Mouse (Mus musculus): ENCODE measurements around the gene Gm11756. TPM values are rescaled to one million over a fixed set of nuclear protein-coding genes. Genes with fewer than 3 reads are reported as not detected.
"Not testable (repeated sequence)": the region's sequence is repeated elsewhere in the genome, so short reads cannot be mapped to it uniquely, and the experiment has no call there.

The Gm11756 gene
- 0.37 and 1.6 TPM in 2 replicates for total RNA-seq (2012; rRNA removed)

GRCm38 (mm10) chr4:73920660-73921059 is at the start of gene Gm11756:
TSS of gene Gm11756 (minus strand) at chr4:73920760.
- not testable (repeated sequence) for H3K27ac ChIP-seq (ENCODE audit: insufficient read depth, low read depth, low read length, poor library complexity, severe bottlenecking); H3K36me3 ChIP-seq (ENCODE audit: control insufficient read depth, insufficient read depth, low read length, poor library complexity, severe bottlenecking); H3K4me3 ChIP-seq (ENCODE audit: insufficient read depth in 1 of 2, low read depth in 1 of 2, low read length in 2 of 2, poor library complexity in 1 of 2, severe bottlenecking in 1 of 2)

GRCm38 (mm10) chr4:73950375-73950896 is 29.9 kb upstream of the Gm11756 start, which contains the start of gene 2310002L09Rik:
TSS of gene 2310002L09Rik (minus strand) at chr4:73950846.
- H3K4me1 ChIP-seq (ENCODE audit: control insufficient read depth in 2 of 2, insufficient read depth in 2 of 2, low read length in 2 of 2, poor library complexity in 1 of 2) = no peaks in the 10 kb centered on the region
- no peak for DNase-seq (ENCODE audit: low read depth, low spot score)
- no peak within 1 kb of the TSS for H3K9ac ChIP-seq (ENCODE audit: insufficient read depth, low read depth, low read length, poor library complexity, severe bottlenecking)
- no peaks in the 10 kb centered on the region for H3K36me3 ChIP-seq (ENCODE audit: control insufficient read depth, insufficient read depth, low read length, poor library complexity, severe bottlenecking)
- no peak within 1 kb of the TSS for H3K27ac ChIP-seq (ENCODE audit: insufficient read depth, low read depth, low read length, poor library complexity, severe bottlenecking)
- no peaks in the 10 kb centered on the region for H3K9me3 ChIP-seq (ENCODE audit: control insufficient read depth, insufficient read depth, low read depth, low read length)
- in situ Hi-C loops (cut with MboI; ENCODE audit: low sequenced_read_pairs in 2 of 2, unreplicated experiment in 2 of 2) = no loop called here
- H3K4me3 ChIP-seq (ENCODE audit: insufficient read depth in 1 of 2, low read depth in 1 of 2, low read length in 2 of 2, poor library complexity in 1 of 2, severe bottlenecking in 1 of 2) = no peak within 1 kb of the TSS
- TF ChIP-seq ZC3H11A (IDR thresholded peaks at IDR 0.05; ENCODE audit: borderline replicate concordance, low read depth, low read length) (no peak), CHD2 (IDR thresholded peaks at IDR 0.05; ENCODE audit: low read depth, low read length) (no peak), HCFC1 (IDR thresholded peaks at IDR 0.05; ENCODE audit: borderline replicate concordance, insufficient read depth, low read length) (no peak)

More at GRCm38 (mm10) chr4:73920660-73921059, at the start of gene Gm11756:
- DNase-seq (ENCODE audit: low read depth, low spot score); H3K9ac ChIP-seq (ENCODE audit: insufficient read depth, low read depth, low read length, poor library complexity, severe bottlenecking); H3K9me3 ChIP-seq (ENCODE audit: control insufficient read depth, insufficient read depth, low read depth, low read length); in situ Hi-C loops (cut with MboI; ENCODE audit: low sequenced_read_pairs in 2 of 2, unreplicated experiment in 2 of 2); H3K4me1 ChIP-seq (ENCODE audit: control insufficient read depth in 2 of 2, insufficient read depth in 2 of 2, low read length in 2 of 2, poor library complexity in 1 of 2): not testable (repeated sequence)

DNA sequence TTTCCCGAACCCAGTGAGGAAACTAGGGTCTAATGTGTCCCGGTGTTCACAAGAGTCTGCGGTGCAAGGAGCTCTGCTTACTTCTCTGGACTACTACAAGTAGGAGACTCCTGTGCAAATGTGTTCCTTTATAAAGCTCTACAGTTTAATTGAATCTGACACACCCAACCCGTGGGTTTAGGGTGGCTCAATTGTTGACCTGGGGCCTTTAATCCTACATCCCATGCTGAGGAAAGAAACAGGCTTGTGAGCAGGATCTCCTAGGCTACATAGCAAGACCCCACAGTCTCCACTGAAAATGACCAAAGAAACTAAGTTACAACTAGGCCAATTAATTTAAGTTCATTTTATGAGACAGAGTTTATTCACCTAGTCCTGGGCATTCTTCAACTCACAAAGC is 14.7 kb downstream of the Gm11756 start, which contains the start of gene Gm13871:
TSS of gene Gm13871 (minus strand) at position 101 of the 400 bp plus-strand sequence.
- H3K4me1 ChIP-seq (ENCODE audit: control insufficient read depth in 2 of 2, insufficient read depth in 2 of 2, low read length in 2 of 2, poor library complexity in 1 of 2); H3K4me3 ChIP-seq (ENCODE audit: insufficient read depth in 1 of 2, low read depth in 1 of 2, low read length in 2 of 2, poor library complexity in 1 of 2, severe bottlenecking in 1 of 2); DNase-seq (ENCODE audit: low read depth, low spot score); H3K27ac ChIP-seq (ENCODE audit: insufficient read depth, low read depth, low read length, poor library complexity, severe bottlenecking); H3K36me3 ChIP-seq (ENCODE audit: control insufficient read depth, insufficient read depth, low read length, poor library complexity, severe bottlenecking); in situ Hi-C loops (cut with MboI; ENCODE audit: low sequenced_read_pairs in 2 of 2, unreplicated experiment in 2 of 2); H3K9me3 ChIP-seq (ENCODE audit: control insufficient read depth, insufficient read depth, low read depth, low read length); H3K9ac ChIP-seq (ENCODE audit: insufficient read depth, low read depth, low read length, poor library complexity, severe bottlenecking): not testable (repeated sequence)

DNA sequence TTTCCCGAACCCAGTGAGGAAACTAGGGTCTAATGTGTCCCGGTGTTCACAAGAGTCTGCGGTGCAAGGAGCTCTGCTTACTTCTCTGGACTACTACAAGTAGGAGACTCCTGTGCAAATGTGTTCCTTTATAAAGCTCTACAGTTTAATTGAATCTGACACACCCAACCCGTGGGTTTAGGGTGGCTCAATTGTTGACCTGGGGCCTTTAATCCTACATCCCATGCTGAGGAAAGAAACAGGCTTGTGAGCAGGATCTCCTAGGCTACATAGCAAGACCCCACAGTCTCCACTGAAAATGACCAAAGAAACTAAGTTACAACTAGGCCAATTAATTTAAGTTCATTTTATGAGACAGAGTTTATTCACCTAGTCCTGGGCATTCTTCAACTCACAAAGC is 29.5 kb downstream of the Gm11756 start, which contains the start of gene Gm11757:
TSS of gene Gm11757 (minus strand) at position 101 of the 400 bp plus-strand sequence.
- H3K27ac ChIP-seq (ENCODE audit: insufficient read depth, low read depth, low read length, poor library complexity, severe bottlenecking); H3K9ac ChIP-seq (ENCODE audit: insufficient read depth, low read depth, low read length, poor library complexity, severe bottlenecking); H3K9me3 ChIP-seq (ENCODE audit: control insufficient read depth, insufficient read depth, low read depth, low read length); H3K4me1 ChIP-seq (ENCODE audit: control insufficient read depth in 2 of 2, insufficient read depth in 2 of 2, low read length in 2 of 2, poor library complexity in 1 of 2); DNase-seq (ENCODE audit: low read depth, low spot score); H3K4me3 ChIP-seq (ENCODE audit: insufficient read depth in 1 of 2, low read depth in 1 of 2, low read length in 2 of 2, poor library complexity in 1 of 2, severe bottlenecking in 1 of 2); H3K36me3 ChIP-seq (ENCODE audit: control insufficient read depth, insufficient read depth, low read length, poor library complexity, severe bottlenecking); in situ Hi-C loops (cut with MboI; ENCODE audit: low sequenced_read_pairs in 2 of 2, unreplicated experiment in 2 of 2): not testable (repeated sequence)

- H3K4me3 ChIP-seq (ENCODE audit: insufficient read depth in 1 of 2, low read depth in 1 of 2, low read length in 2 of 2, poor library complexity in 1 of 2, severe bottlenecking in 1 of 2); in situ Hi-C loops (cut with MboI; ENCODE audit: low sequenced_read_pairs in 2 of 2, unreplicated experiment in 2 of 2); H3K27ac ChIP-seq (ENCODE audit: insufficient read depth, low read depth, low read length, poor library complexity, severe bottlenecking); H3K9me3 ChIP-seq (ENCODE audit: control insufficient read depth, insufficient read depth, low read depth, low read length); DNase-seq (ENCODE audit: low read depth, low spot score); H3K36me3 ChIP-seq (ENCODE audit: control insufficient read depth, insufficient read depth, low read length, poor library complexity, severe bottlenecking); H3K9ac ChIP-seq (ENCODE audit: insufficient read depth, low read depth, low read length, poor library complexity, severe bottlenecking); H3K4me1 ChIP-seq (ENCODE audit: control insufficient read depth in 2 of 2, insufficient read depth in 2 of 2, low read length in 2 of 2, poor library complexity in 1 of 2): not testable (repeated sequence)
Measured at GRCm38 (mm10) chr4:73876166-73876565, 44.4 kb downstream of the Gm11756 start, which contains the start of gene Gm11758. TSS of gene Gm11758 (minus strand) at chr4:73876266.

Other genes starting within 250 kb of the Gm11756 start
- 3.1 and 5.9 TPM in 2 replicates for gene Gm428, start 237.2 kb downstream of the Gm11756 start, total RNA-seq (2012; rRNA removed)
- gene Rasef, start 129.8 kb downstream of the Gm11756 start, total RNA-seq (2012; rRNA removed) = 0.54 and 1.1 TPM in 2 replicates
- gene Gm11758, start 44.5 kb downstream of the Gm11756 start, total RNA-seq (2012; rRNA removed) = not detected in 2 replicates
- not detected in 2 replicates for gene Gm11757, start 29.6 kb downstream of the Gm11756 start, total RNA-seq (2012; rRNA removed)
- gene Gm13871, start 14.8 kb downstream of the Gm11756 start, total RNA-seq (2012; rRNA removed) = 0.22 TPM in 1 of 2 replicates, not detected in the other
- not detected in 2 replicates for gene 2310002L09Rik, start 30.1 kb upstream of the Gm11756 start, total RNA-seq (2012; rRNA removed)
- 0.05 and 0.09 TPM in 2 replicates for gene Frmd3, start 92.7 kb upstream of the Gm11756 start, total RNA-seq (2012; rRNA removed)